Mouse (Mus musculus) lung, postnatal 0 days (tissue): Measurements from ENCODE around the gene Olfr315. TPM values are rescaled to one million over a fixed set of nuclear protein-coding genes. Genes with fewer than 3 reads are reported as not detected.
"Not testable (repeated sequence)": the region's sequence is repeated elsewhere in the genome, so short reads cannot be mapped to it uniquely, and the experiment has no call there.

ENCODE experiments used
- ATAC-seq: fragments of 200-750 bp; cut with Nextera tagmentation; 2 replicates; pipeline ENCODE4 v1.8.0; 2017; ENCODE audit warnings: moderate library complexity
- DNase-seq: peaks from one replicate; pipeline ENCODE4 v3.0.0-alpha.2; 2016; ENCODE audit warnings: low spot score
- H3K27ac ChIP-seq: fragments of 300-500 bp; sonication (generic); 2 replicates; pipeline ENCODE4 v1.5.1; 2014; ENCODE audit warnings: antibody characterized with exemption, mild to moderate bottlenecking, low read length, mixed read lengths
- H3K27me3 ChIP-seq: fragments of 300-500 bp; sonication (generic); replicated peaks from 2 replicates; pipeline ENCODE4 v1.6.1; 2014; ENCODE audit warnings: low read length, mixed read lengths; ENCODE audit not compliant: insufficient read depth
- H3K36me3 ChIP-seq: fragments of 300-500 bp; sonication (generic); 2 replicates; pipeline ENCODE4 v1.6.1; 2014; ENCODE audit warnings: low read length, mixed read lengths; ENCODE audit not compliant: insufficient read depth
- H3K4me1 ChIP-seq: fragments of 300-500 bp; sonication (generic); 2 replicates; pipeline ENCODE4 v1.6.1; 2014; ENCODE audit warnings: antibody characterized with exemption, low read depth, low read length, mixed read lengths; ENCODE audit not compliant: insufficient read depth
- H3K4me2 ChIP-seq: fragments of 300-500 bp; sonication (generic); replicated peaks from 2 replicates; pipeline ENCODE4 v1.6.1; 2014; ENCODE audit warnings: low read depth, mild to moderate bottlenecking, low read length, moderate library complexity, mixed read lengths
- H3K4me3 ChIP-seq: fragments of 300-500 bp; sonication (generic); 2 replicates; pipeline ENCODE4 v1.5.1; 2014; ENCODE audit warnings: low read depth, low read length
- H3K9ac ChIP-seq: fragments of 300-500 bp; sonication (generic); replicated peaks from 2 replicates; pipeline ENCODE4 v1.6.1; 2014; ENCODE audit warnings: low read depth, mild to moderate bottlenecking
- H3K9me3 ChIP-seq: fragments of 300-500 bp; sonication (generic); 2 replicates; pipeline ENCODE4 v1.6.1; 2016; ENCODE audit warnings: low read length, mixed read lengths
- CTCF ChIP-seq: IDR thresholded peaks from 2 replicates; pipeline ENCODE4 v1.5.1; 2016; ENCODE audit warnings: antibody characterized with exemption, mild to moderate bottlenecking
- EP300 ChIP-seq: IDR thresholded peaks from 2 replicates; pipeline ENCODE4 v1.6.1; 2016; ENCODE audit warnings: antibody characterized with exemption, mild to moderate bottlenecking, control low read depth
- WGBS: fragments of 180-500 bp; shearing (Covaris S2); extraction: QIAGEN DNeasy Blood & Tissue Kit; methylation state at CpG from one replicate; pipeline ENCODE4 v1.1.7; 2014; 5-methylcytosine and 5-hydroxymethylcytosine counted together
- polyA plus RNA-seq: library from polyadenylated mRNA; unstranded; fragments of >200 nt; fragmentation: Nextera tagmentation; extraction: Ambion mirVana; gene quantifications from 2 replicates; pipeline ENCODE4 v1.2.1, GENCODE M21; 2015

Gene Olfr315
- polyA plus RNA-seq, 1 experiment from 2014 or later = not detected

DNA sequence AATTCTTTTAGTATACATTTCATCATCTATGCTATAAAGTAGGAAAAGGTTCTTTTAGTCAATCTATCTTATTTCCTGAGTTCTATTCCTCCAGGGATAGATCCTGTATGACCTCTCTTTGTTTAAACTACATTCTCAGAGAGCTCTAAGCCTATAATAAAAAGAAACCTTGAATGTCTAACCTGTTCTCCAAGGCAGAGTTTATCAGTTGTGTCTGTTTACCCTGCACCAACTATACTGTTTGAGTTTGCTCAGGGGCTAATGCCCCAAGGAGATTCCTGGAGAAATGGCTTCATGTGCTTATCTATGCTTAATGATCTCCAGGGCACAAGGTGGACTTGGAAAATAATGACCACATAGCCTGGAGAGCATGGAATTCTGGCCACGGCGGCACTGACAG is 31.4 kb downstream of the Olfr315 start:
- WGBS = 16% methylated on average over 2 of the region's 2 CpGs

DNA sequence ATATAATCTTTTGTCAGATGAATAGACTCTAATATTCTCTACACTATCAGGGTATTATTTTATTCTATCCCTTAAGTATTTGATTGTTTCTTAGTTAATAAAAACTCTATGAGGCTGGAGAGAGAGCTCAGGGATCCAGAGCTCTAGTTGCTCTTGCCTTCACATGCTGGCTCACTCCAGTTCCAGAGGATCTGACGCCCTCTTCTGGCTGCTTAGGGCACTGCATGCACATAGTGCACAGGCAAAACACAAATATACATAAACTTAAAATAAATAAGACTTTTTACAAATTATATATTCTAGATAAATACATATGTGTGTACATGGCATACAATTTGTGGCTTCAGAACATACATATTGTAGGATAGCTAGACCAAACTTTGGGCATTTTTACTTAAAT is 39.0 kb downstream of the Olfr315 start:
- H3K36me3 ChIP-seq = no peaks in the 10 kb centered on the region
- ATAC-seq (no peak), DNase-seq (no peak)
- no peaks in the 10 kb centered on the region for H3K9me3 ChIP-seq
- TF ChIP-seq CTCF = peak; percentile 42
- no peak for TF ChIP-seq EP300
- no peak overlapping the region for H3K4me2 ChIP-seq
- 4% methylated on average over 1 of the region's 1 CpGs for WGBS
- H3K4me1 ChIP-seq = no peaks in the 10 kb centered on the region
- no peak overlapping the region for H3K27ac ChIP-seq
- no peaks in the 10 kb centered on the region for H3K27me3 ChIP-seq
- H3K9ac ChIP-seq = no peak overlapping the region
- no peak overlapping the region for H3K4me3 ChIP-seq

More for the DNA sequence above, 31.4 kb downstream of the Olfr315 start:
- TF ChIP-seq CTCF (no peak), EP300 (no peak)
- no peak overlapping the region for H3K27ac ChIP-seq
- H3K9me3 ChIP-seq = no peaks in the 10 kb centered on the region
- H3K9ac ChIP-seq = no peak overlapping the region
- H3K27me3 ChIP-seq = no peaks in the 10 kb centered on the region
- no peak overlapping the region for H3K4me3 ChIP-seq
- ATAC-seq (no peak), DNase-seq (no peak)
- no peaks in the 10 kb centered on the region for H3K4me1 ChIP-seq
- no peaks in the 10 kb centered on the region for H3K36me3 ChIP-seq
- no peak overlapping the region for H3K4me2 ChIP-seq

DNA sequence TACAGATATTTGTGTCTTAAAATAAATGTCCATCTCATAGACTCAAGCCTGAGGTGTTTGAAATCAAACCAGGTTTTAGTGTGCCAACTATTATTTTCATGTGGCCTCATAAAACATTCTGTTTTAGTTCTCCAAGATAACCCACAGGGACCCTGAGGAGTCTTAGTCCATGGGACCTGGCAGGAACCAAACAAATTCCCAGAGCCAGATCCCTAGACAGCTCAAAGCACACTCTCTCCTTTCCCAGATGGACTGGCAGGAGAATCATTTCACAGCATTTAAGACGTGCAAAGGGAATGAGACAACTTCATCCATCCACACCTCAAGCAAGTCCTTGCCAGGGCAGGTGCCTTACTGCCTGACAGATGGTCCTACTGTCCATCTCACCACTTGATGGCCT is 41.7 kb downstream of the Olfr315 start, which contains the start of gene Olfr313:
TSS of gene Olfr313 (plus strand) at position 301 of the 400 bp plus-strand sequence.
- not testable (repeated sequence) for H3K36me3 ChIP-seq, H3K27ac ChIP-seq, ATAC-seq, DNase-seq, H3K27me3 ChIP-seq, H3K4me3 ChIP-seq, H3K9me3 ChIP-seq, H3K4me1 ChIP-seq, H3K4me2 ChIP-seq, H3K9ac ChIP-seq
- WGBS = 32% methylated on average over 1 of the region's 1 CpGs

DNA sequence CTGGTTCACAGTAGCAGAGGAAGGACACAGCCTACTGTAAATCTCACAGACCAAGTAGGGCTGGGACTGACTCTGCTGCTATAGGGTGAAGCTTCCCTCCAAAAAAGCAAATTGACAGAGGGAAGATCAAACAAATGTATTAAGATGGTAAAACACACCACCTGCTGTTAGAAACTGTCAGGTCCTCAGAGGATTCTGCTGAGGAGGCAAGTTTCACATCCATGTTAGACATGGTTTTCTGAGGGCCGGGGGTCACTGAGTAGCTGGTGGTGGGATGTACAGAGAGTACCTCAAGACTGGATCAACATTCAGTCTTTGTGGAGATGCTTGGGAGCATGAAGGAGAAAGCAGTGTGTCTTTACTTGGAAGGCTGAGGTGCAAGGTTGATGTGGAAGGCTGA is 42.7 kb downstream of the Olfr315 start:
- Histone ChIP-seq H3K9ac (no peak overlapping the region), H3K4me2 (no peak overlapping the region), H3K36me3 (no peaks in the 10 kb centered on the region), H3K4me3 (no peak overlapping the region), H3K4me1 (no peaks in the 10 kb centered on the region), H3K9me3 (no peaks in the 10 kb centered on the region), H3K27ac (no peak overlapping the region), H3K27me3 (no peaks in the 10 kb centered on the region)
- DNase-seq (no peak), ATAC-seq (no peak)
- TF ChIP-seq CTCF (no peak), EP300 (no peak)
- WGBS = 70% methylated on average over 1 of the region's 1 CpGs

DNA sequence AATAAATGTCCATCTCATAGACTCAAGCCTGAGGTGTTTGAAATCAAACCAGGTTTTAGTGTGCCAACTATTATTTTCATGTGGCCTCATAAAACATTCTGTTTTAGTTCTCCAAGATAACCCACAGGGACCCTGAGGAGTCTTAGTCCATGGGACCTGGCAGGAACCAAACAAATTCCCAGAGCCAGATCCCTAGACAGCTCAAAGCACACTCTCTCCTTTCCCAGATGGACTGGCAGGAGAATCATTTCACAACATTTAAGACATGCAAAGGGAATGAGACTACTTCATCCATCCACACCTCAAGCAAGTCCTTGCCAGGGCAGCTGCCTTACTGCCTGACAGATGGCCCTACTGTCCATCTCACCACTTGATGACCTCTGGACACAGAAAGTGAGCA is 55.9 kb downstream of the Olfr315 start, which contains the start of gene Olfr312:
TSS of gene Olfr312 (plus strand) at position 301 of the 400 bp plus-strand sequence.
- not testable (repeated sequence) for ATAC-seq, H3K9ac ChIP-seq, H3K36me3 ChIP-seq, H3K27me3 ChIP-seq, H3K4me3 ChIP-seq, H3K9me3 ChIP-seq, DNase-seq, H3K4me1 ChIP-seq, H3K27ac ChIP-seq, H3K4me2 ChIP-seq

DNA sequence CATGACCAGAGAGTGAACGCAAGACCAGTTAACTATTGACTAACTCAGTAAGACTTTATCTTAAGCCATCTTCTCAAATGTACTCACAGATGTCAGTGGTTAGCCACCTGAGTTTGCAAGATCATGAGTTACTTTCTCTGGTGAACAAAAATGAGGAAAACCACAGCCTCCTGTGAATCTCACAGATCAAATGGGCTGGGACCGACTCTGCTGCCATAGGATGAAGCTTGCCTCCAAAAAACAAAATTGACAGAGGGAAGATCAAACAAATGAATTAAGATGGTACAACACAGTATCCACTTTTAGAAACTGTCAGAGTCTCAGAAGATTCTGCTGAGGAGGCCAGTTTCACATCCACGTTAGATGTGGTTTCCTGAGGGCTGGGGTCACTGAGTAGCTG is 56.8 kb downstream of the Olfr315 start:
- no peaks in the 10 kb centered on the region for H3K27me3 ChIP-seq
- ATAC-seq (no peak), DNase-seq (no peak)
- no peaks in the 10 kb centered on the region for H3K9me3 ChIP-seq
- TF ChIP-seq CTCF (no peak), EP300 (no peak)
- WGBS = 72% methylated on average over 3 of the region's 3 CpGs
- H3K4me3 ChIP-seq = no peak overlapping the region
- no peak overlapping the region for H3K27ac ChIP-seq
- no peak overlapping the region for H3K9ac ChIP-seq
- no peak overlapping the region for H3K4me2 ChIP-seq
- H3K4me1 ChIP-seq = no peaks in the 10 kb centered on the region
- H3K36me3 ChIP-seq = no peaks in the 10 kb centered on the region

Other genes with a start within 250 kb of the Olfr315 start
- not detected in 2 replicates for gene Olfr330, start 238.4 kb upstream of the Olfr315 start, polyA plus RNA-seq
- gene Olfr329-ps, start 226.8 kb upstream of the Olfr315 start, polyA plus RNA-seq = not detected in 2 replicates
- 0.07 TPM in 1 of 2 replicates, not detected in the other for gene Olfr328, start 217.6 kb upstream of the Olfr315 start, polyA plus RNA-seq
- gene Olfr224, start 202.6 kb upstream of the Olfr315 start, polyA plus RNA-seq = not detected in 2 replicates
- gene Olfr325, start 195.5 kb upstream of the Olfr315 start, polyA plus RNA-seq = not detected in 2 replicates
- not detected in 2 replicates for gene Olfr324, start 178.1 kb upstream of the Olfr315 start, polyA plus RNA-seq
- not detected in 2 replicates for gene 2210407C18Rik, start 157.1 kb upstream of the Olfr315 start, polyA plus RNA-seq
- not detected in 2 replicates for gene Olfr323, start 142.7 kb upstream of the Olfr315 start, polyA plus RNA-seq
- 0.08 and 0.20 TPM in 2 replicates for gene Trim58, start 132.7 kb upstream of the Olfr315 start, polyA plus RNA-seq
- not detected in 2 replicates for gene Olfr322, start 114.4 kb upstream of the Olfr315 start, polyA plus RNA-seq
- gene Olfr320, start 92.1 kb upstream of the Olfr315 start, polyA plus RNA-seq = not detected in 2 replicates
- gene Olfr319, start 74.0 kb upstream of the Olfr315 start, polyA plus RNA-seq = not detected in 2 replicates
- gene Olfr318, start 49.2 kb upstream of the Olfr315 start, polyA plus RNA-seq = not detected in 2 replicates
- not detected in 2 replicates for gene Olfr317, start 34.0 kb upstream of the Olfr315 start, polyA plus RNA-seq
- gene Olfr316, start 20.5 kb upstream of the Olfr315 start, polyA plus RNA-seq = not detected in 2 replicates
- gene Olfr314, start 9.8 kb downstream of the Olfr315 start, polyA plus RNA-seq = not detected in 2 replicates
- 31.4 and 36.1 TPM in 2 replicates for gene Fam183b, start 28.8 kb downstream of the Olfr315 start, polyA plus RNA-seq
- gene Olfr313, start 41.8 kb downstream of the Olfr315 start, polyA plus RNA-seq = not detected in 2 replicates
- not detected in 2 replicates for gene Olfr312, start 56.0 kb downstream of the Olfr315 start, polyA plus RNA-seq
- not detected in 2 replicates for gene Olfr311, start 66.1 kb downstream of the Olfr315 start, polyA plus RNA-seq
- gene Gm12258, start 74.0 kb downstream of the Olfr315 start, polyA plus RNA-seq = 5.4 and 5.5 TPM in 2 replicates
- 3.2 and 4.0 TPM in 2 replicates for gene 2810021J22Rik, start 94.0 kb downstream of the Olfr315 start, polyA plus RNA-seq
- gene Zfp39, start 131.0 kb downstream of the Olfr315 start, polyA plus RNA-seq = 2.4 and 2.8 TPM in 2 replicates
- gene Btnl10, start 144.7 kb downstream of the Olfr315 start, polyA plus RNA-seq = 0.05 and 0.12 TPM in 2 replicates
- 168 and 169 TPM in 2 replicates for gene Rnf187, start 165.7 kb downstream of the Olfr315 start, polyA plus RNA-seq
- 2.6 TPM in 2 replicates for gene Hist3h2ba, start 175.7 kb downstream of the Olfr315 start, polyA plus RNA-seq
- gene Hist3h2a, start 181.5 kb downstream of the Olfr315 start, polyA plus RNA-seq = 21.6 and 28.6 TPM in 2 replicates
- 0.62 and 0.83 TPM in 2 replicates for gene Trim17, start 181.5 kb downstream of the Olfr315 start, polyA plus RNA-seq
- 19.1 and 20.2 TPM in 2 replicates for gene Trim11, start 204.9 kb downstream of the Olfr315 start, polyA plus RNA-seq